9 mouse cellular contexts compared by ENCODE assay signal in genomic region chr9:119352060-119352459, GRCm38 (mm10). TPM values are rescaled to one million over a fixed set of nuclear protein-coding genes. Genes with fewer than 3 reads are reported as not detected.
DNase-seq lines count a peak whose midpoint lies in the region; ATAC-seq lines count a peak whose summit lies in the region.
"Had no signal": no experiment of that assay in that cellular context is flagged by ENCODE, and none has a peak within 500 bp of the region (broad histone marks: within the 10 kb centered on the region; RNA-seq: fewer than 3 reads in every experiment).

No protein-coding gene starts in this region.

- H3K4me2 ChIP-seq in hindbrain, embryonic 14.5 days (replicated peaks), result no peak overlapping the region

- no peaks in the 10 kb centered on the region for H3K4me1 ChIP-seq in hindbrain, embryonic 14.5 days (replicated peaks; ENCODE audit: control insufficient read depth, insufficient read depth, low read length)

- peak; percentile 69; the same call in 1 of the 2 replicates for ATAC-seq in hindbrain, embryonic 14.5 days (ENCODE audit: low FRiP score)

- H3K27me3 ChIP-seq in hindbrain, embryonic 14.5 days (ENCODE audit: control insufficient read depth, insufficient read depth, low read length), result no peaks in the 10 kb centered on the region

- H3K4me3 ChIP-seq in hindbrain, embryonic 14.5 days (replicated peaks; ENCODE audit: low read length), result no peak overlapping the region

- H3K9ac ChIP-seq in hindbrain, embryonic 14.5 days, result no peak overlapping the region

- 19% methylated on average over 4 of the region's 4 CpGs for WGBS in hindbrain, embryonic 14.5 days

- peaks cover 41% of the 10 kb centered on the region for H3K36me3 ChIP-seq in hindbrain, embryonic 14.5 days (replicated peaks; ENCODE audit: control insufficient read depth, insufficient read depth)

- DNase-seq in T-cell, adult 2 months (ENCODE audit: low spot score), result peak; percentile 69
- peak; percentile 68 for DNase-seq in cerebellum, adult 9-11 months
- peak; percentile 78 for DNase-seq in gastrocnemius, adult 18-20 months (ENCODE audit: low spot score)
- DNase-seq in hindbrain, embryonic 14.5 days (ENCODE audit: low spot score), result peak; percentile 70
- peak; percentile 52 to 83 for DNase-seq in layer of hippocampus, postnatal 25 days (ENCODE audit: extremely low spot score in 1 of 2, low spot score in 1 of 2)
- DNase-seq in lung, postnatal 36 days, result peak; percentile 91
- DNase-seq in right cerebral cortex, postnatal 10 days (ENCODE audit: low spot score in 2 of 2), result peak; percentile 71 to 74
- DNase-seq in urinary bladder, adult 2 months (ENCODE audit: low spot score), result peak; percentile 63

- H3K9me3 ChIP-seq in hindbrain, embryonic 14.5 days (ENCODE audit: control insufficient read depth, low read length), result no peaks in the 10 kb centered on the region

- no peak overlapping the region for H3K27ac ChIP-seq in hindbrain, embryonic 14.5 days

RNA-seq across cellular contexts. Expression of gene Xylb, which starts 5.1 kb away (rescaled TPM):
- under 1 TPM; 0.09 to 0.38 TPM for total RNA-seq in gastrocnemius, adult 18-20 months (2021)
- polyA plus RNA-seq in hindbrain, embryonic 14.5 days (2014; fragmentation: Nextera tagmentation; extraction: Ambion mirVana), result 3.8 and 4.8 TPM in 2 replicates
- 1 to 10 TPM; 3.3 to 5.0 TPM for total RNA-seq in layer of hippocampus, postnatal 25 days (2021)
- polyA plus RNA-seq in urinary bladder, adult 2 months (2012; rRNA removed), result 1.4 and 1.6 TPM in 2 replicates

RNA-seq across cellular contexts. Expression of gene Myd88, which starts 10.8 kb away (rescaled TPM):
- total RNA-seq in gastrocnemius, adult 18-20 months (2021), result 1 to 10 TPM; 4.8 to 6.6 TPM
- 7.1 and 8.0 TPM in 2 replicates for polyA plus RNA-seq in hindbrain, embryonic 14.5 days (2014; fragmentation: Nextera tagmentation; extraction: Ambion mirVana)
- total RNA-seq in layer of hippocampus, postnatal 25 days (2021), result 1 to 10 TPM; 6.3 to 7.4 TPM
- 19.4 and 22.4 TPM in 2 replicates for polyA plus RNA-seq in urinary bladder, adult 2 months (2012; rRNA removed)

RNA-seq across cellular contexts. Expression of gene Acaa1a, which starts 12.6 kb away (rescaled TPM):
- total RNA-seq in gastrocnemius, adult 18-20 months (2021), result 10 to 100 TPM; 35.4 to 35.6 TPM
- polyA plus RNA-seq in hindbrain, embryonic 14.5 days (2014; fragmentation: Nextera tagmentation; extraction: Ambion mirVana), result 94.0 and 101 TPM in 2 replicates
- 10 to 100 TPM; 71.8 to 72.9 TPM for total RNA-seq in layer of hippocampus, postnatal 25 days (2021)
- 144 and 173 TPM in 2 replicates for polyA plus RNA-seq in urinary bladder, adult 2 months (2012; rRNA removed)

RNA-seq across cellular contexts. Expression of gene Slc22a14, which starts 13.3 kb away (rescaled TPM):
- not detected for total RNA-seq in gastrocnemius, adult 18-20 months (2021)
- not detected in 2 replicates for polyA plus RNA-seq in hindbrain, embryonic 14.5 days (2014; fragmentation: Nextera tagmentation; extraction: Ambion mirVana)
- total RNA-seq in layer of hippocampus, postnatal 25 days (2021), result not detected
- 0.16 and 0.40 TPM in 2 replicates for polyA plus RNA-seq in urinary bladder, adult 2 months (2012; rRNA removed)
- total RNA-seq: left cerebral cortex, postnatal 10 days had no signal

RNA-seq across cellular contexts. Expression of gene Oxsr1, which starts 29.8 kb away (rescaled TPM):
- total RNA-seq in gastrocnemius, adult 18-20 months (2021), result 10 to 100 TPM; 65.3 to 67.3 TPM
- 16.1 and 16.3 TPM in 2 replicates for polyA plus RNA-seq in hindbrain, embryonic 14.5 days (2014; fragmentation: Nextera tagmentation; extraction: Ambion mirVana)
- total RNA-seq in layer of hippocampus, postnatal 25 days (2021), result 10 to 100 TPM; 24.8 to 31.6 TPM
- 37.3 and 38.1 TPM in 2 replicates for polyA plus RNA-seq in urinary bladder, adult 2 months (2012; rRNA removed)
